Mouse (Mus musculus): ENCODE results near the gene Pcbp4.

GRCm38 (mm10) chr9:106501846-106502245 lies 48.8 kb downstream of the Pcbp4 start:
- TF ChIP-seq GATA1 (IDR thresholded peaks at IDR 0.05; ENCODE audit: low read length) (no peak), TAL1 (IDR thresholded peaks at IDR 0.05; ENCODE audit: low read length) (no peak)

All from erythroblast, embryonic 14.5 days (primary cell).